Mouse (Mus musculus) forebrain, embryonic 14.5 days (tissue): ENCODE results near the gene Dab2ip. TPM values are rescaled to one million over a fixed set of nuclear protein-coding genes. Genes with fewer than 3 reads are reported as not detected.

Experiments used
- ATAC-seq: fragments of 200-750 bp; cut with Nextera tagmentation; 2 replicates; pipeline ENCODE4 v1.8.0; 2017; ENCODE audit warnings: mild to moderate bottlenecking, moderate library complexity
- DNase-seq: peaks from one replicate; pipeline ENCODE4 v3.0.0-alpha.2; 2015; ENCODE audit warnings: low spot score
- H3K27ac ChIP-seq: fragments of 300-500 bp; sonication (generic); 2 replicates; pipeline ENCODE4 v1.5.1; 2014; ENCODE audit warnings: low read depth, mild to moderate bottlenecking, control low read depth, low read length, moderate library complexity
- H3K27me3 ChIP-seq: fragments of 300-500 bp; sonication (generic); replicated peaks from 2 replicates; pipeline ENCODE4 v1.6.1; 2014; ENCODE audit warnings: low read length, control low read depth, mixed read lengths; ENCODE audit not compliant: control insufficient read depth, insufficient read depth
- H3K36me3 ChIP-seq: fragments of 300-500 bp; sonication (generic); 2 replicates; pipeline ENCODE4 v1.6.1; 2014; ENCODE audit warnings: low read length, control low read depth; ENCODE audit not compliant: control insufficient read depth, insufficient read depth
- H3K4me1 ChIP-seq: fragments of 300-500 bp; sonication (generic); 2 replicates; pipeline ENCODE4 v1.6.1; 2014; ENCODE audit warnings: antibody characterized with exemption, low read length, control low read depth; ENCODE audit not compliant: control insufficient read depth, insufficient read depth
- H3K4me2 ChIP-seq: fragments of 300-500 bp; sonication (generic); 2 replicates; pipeline ENCODE4 v1.6.1; 2014; ENCODE audit warnings: mild to moderate bottlenecking, control low read depth, low read length
- H3K4me3 ChIP-seq: fragments of 300-500 bp; sonication (generic); 2 replicates; pipeline ENCODE4 v1.5.1; 2014; ENCODE audit warnings: low read depth, low read length, control low read depth
- H3K9ac ChIP-seq: fragments of 300-500 bp; sonication (generic); 2 replicates; pipeline ENCODE4 v1.6.1; 2014; ENCODE audit warnings: mild to moderate bottlenecking, low read length, control low read depth, moderate library complexity
- H3K9me3 ChIP-seq: fragments of 300-500 bp; sonication (generic); replicated peaks from 2 replicates; pipeline ENCODE4 v1.6.1; 2016; ENCODE audit warnings: low read length, control low read depth, mixed read lengths; ENCODE audit not compliant: control insufficient read depth
- WGBS: fragments of 180-500 bp; shearing (Covaris S2); extraction: QIAGEN DNeasy Blood & Tissue Kit; methylation state at CpG from one replicate; pipeline ENCODE4 v1.1.7; 2014; 5-methylcytosine and 5-hydroxymethylcytosine counted together
- polyA plus RNA-seq: library from polyadenylated mRNA; unstranded; fragments of >200 nt; fragmentation: Nextera tagmentation; extraction: Ambion mirVana; gene quantifications from 2 replicates; pipeline ENCODE4 v1.2.1, GENCODE M21; 2014

Gene Dab2ip
- polyA plus RNA-seq, 1 experiment from 2014 or later = 29.7 TPM

- DNase-seq (peak; percentile 79), ATAC-seq (peak; percentile 83)
- peak overlapping the region; percentile 89 for H3K4me2 ChIP-seq
- no peaks in the 10 kb centered on the region for H3K27me3 ChIP-seq
- WGBS = under 1% methylated on average over 37 of the region's 41 CpGs
- H3K36me3 ChIP-seq = no peaks in the 10 kb centered on the region
- peaks cover 42% of the 10 kb centered on the region for H3K4me1 ChIP-seq
- H3K27ac ChIP-seq = peak overlapping the region; percentile 21; the same call in 1 of the 2 replicates
- H3K9ac ChIP-seq = peak overlapping the region; percentile 84
- H3K9me3 ChIP-seq = no peaks in the 10 kb centered on the region
- peak overlapping the region; percentile 55 for H3K4me3 ChIP-seq
These were observed 63.7 kb downstream of the Dab2ip start for GRCm38 (mm10) chr2:35621796-35622195.

GRCm38 (mm10) chr2:35622261-35623103, 64.4 kb downstream of the Dab2ip start:
- peaks cover 42% of the 10 kb centered on the region for H3K4me1 ChIP-seq
- DNase-seq = no peak
- H3K4me2 ChIP-seq = peak overlapping the region; percentile 89
- no peaks in the 10 kb centered on the region for H3K36me3 ChIP-seq
- H3K27me3 ChIP-seq = no peaks in the 10 kb centered on the region
- H3K27ac ChIP-seq = peak overlapping the region; percentile 27; the same call in 1 of the 2 replicates
- ATAC-seq = no peak
- H3K4me3 ChIP-seq = peak overlapping the region; percentile 55
- H3K9me3 ChIP-seq = no peaks in the 10 kb centered on the region
- peak overlapping the region; percentile 84 for H3K9ac ChIP-seq
- 2% methylated on average over 20 of the region's 20 CpGs for WGBS

GRCm38 (mm10) chr2:35623104-35623377, 65.0 kb downstream of the Dab2ip start:
- Histone ChIP-seq H3K4me1 (peaks cover 42% of the 10 kb centered on the region), H3K4me3 (no peak overlapping the region), H3K36me3 (no peaks in the 10 kb centered on the region), H3K9me3 (no peaks in the 10 kb centered on the region), H3K27me3 (no peaks in the 10 kb centered on the region), H3K9ac (peak overlapping the region; percentile 84; the same call in 1 of the 2 replicates), H3K27ac (no peak overlapping the region), H3K4me2 (peak overlapping the region; percentile 89)
- WGBS = 35% methylated on average over 4 of the region's 4 CpGs
- ATAC-seq (no peak), DNase-seq (no peak)

- Histone ChIP-seq H3K9ac (peak overlapping the region; percentile 84; the same call in 1 of the 2 replicates), H3K4me3 (no peak overlapping the region), H3K9me3 (no peaks in the 10 kb centered on the region), H3K27me3 (no peaks in the 10 kb centered on the region), H3K4me2 (peak overlapping the region; percentile 89), H3K36me3 (no peaks in the 10 kb centered on the region), H3K4me1 (peaks cover 44% of the 10 kb centered on the region), H3K27ac (no peak overlapping the region)
- no peak for DNase-seq
- 37% methylated on average over 12 of the region's 12 CpGs for WGBS
- ATAC-seq = no peak
These were observed 65.5 kb downstream of the Dab2ip start for GRCm38 (mm10) chr2:35623431-35624148.

GRCm38 (mm10) chr2:35624380-35625006, 66.4 kb downstream of the Dab2ip start:
- no peak overlapping the region; the same call in 1 of the 2 replicates for H3K4me2 ChIP-seq

GRCm38 (mm10) chr2:35625007-35625380, 66.9 kb downstream of the Dab2ip start:
- Histone ChIP-seq H3K36me3 (no peaks in the 10 kb centered on the region), H3K4me1 (peaks cover 36% of the 10 kb centered on the region), H3K4me3 (no peak overlapping the region), H3K9me3 (no peaks in the 10 kb centered on the region), H3K27ac (no peak overlapping the region), H3K4me2 (no peak overlapping the region), H3K9ac (no peak overlapping the region), H3K27me3 (no peaks in the 10 kb centered on the region)
- DNase-seq = no peak
- whole genome bisulfite sequencing = 92% methylated on average over 6 of the region's 6 CpGs
- no peak for ATAC-seq

More at GRCm38 (mm10) chr2:35624380-35625006, 66.4 kb downstream of the Dab2ip start:
- Histone ChIP-seq H3K9me3 (no peaks in the 10 kb centered on the region), H3K4me3 (no peak overlapping the region), H3K27ac (no peak overlapping the region), H3K36me3 (no peaks in the 10 kb centered on the region), H3K27me3 (no peaks in the 10 kb centered on the region), H3K9ac (no peak overlapping the region), H3K4me1 (peaks cover 41% of the 10 kb centered on the region)
- ATAC-seq (no peak), DNase-seq (no peak)
- 56% methylated on average over 5 of the region's 5 CpGs for WGBS

- WGBS = 76% methylated on average over 6 of the region's 6 CpGs
These were observed 67.5 kb downstream of the Dab2ip start for GRCm38 (mm10) chr2:35625526-35625925.

GRCm38 (mm10) chr2:35626181-35626727, 68.2 kb downstream of the Dab2ip start:
- no peak overlapping the region for H3K9ac ChIP-seq
- no peaks in the 10 kb centered on the region for H3K9me3 ChIP-seq
- no peaks in the 10 kb centered on the region for H3K36me3 ChIP-seq
- no peak for ATAC-seq
- H3K4me2 ChIP-seq = no peak overlapping the region
- DNase-seq = no peak
- WGBS = 75% methylated on average over 9 of the region's 9 CpGs
- no peak overlapping the region for H3K27ac ChIP-seq
- H3K27me3 ChIP-seq = no peaks in the 10 kb centered on the region
- no peak overlapping the region for H3K4me3 ChIP-seq
- H3K4me1 ChIP-seq = peaks cover 28% of the 10 kb centered on the region

More at GRCm38 (mm10) chr2:35625526-35625925, 67.5 kb downstream of the Dab2ip start:
- Histone ChIP-seq H3K4me1 (peaks cover 31% of the 10 kb centered on the region), H3K9ac (no peak overlapping the region), H3K27ac (0 out of 2 replicates have a peak overlapping the region, but pooled peaks have one; percentile 21), H3K36me3 (no peaks in the 10 kb centered on the region), H3K27me3 (no peaks in the 10 kb centered on the region), H3K4me3 (no peak overlapping the region), H3K9me3 (no peaks in the 10 kb centered on the region), H3K4me2 (no peak overlapping the region)
- ATAC-seq (no peak), DNase-seq (no peak)
